Mouse (Mus musculus) CH12.LX (cell line): ENCODE results near the gene Sfswap. TPM values are rescaled to one million over a fixed set of nuclear protein-coding genes. Genes with fewer than 3 reads are reported as not detected.
A peak's percentile ranks its signal among the peaks of the same experiment; 100 is the strongest.

Experiments used
- DNase-seq: peaks from one replicate; pipeline ENCODE4 v3.0.0-alpha.2; 2013; ENCODE audit errors: extremely low read depth
- H3K27ac ChIP-seq: 2 replicates; pipeline ENCODE4 v1.5.1; 2012; ENCODE audit warnings: low read depth, mild to moderate bottlenecking, control low read depth, moderate library complexity; ENCODE audit not compliant: insufficient read depth
- H3K27me3 ChIP-seq: replicated peaks from 2 replicates; pipeline ENCODE3; 2012; ENCODE audit warnings: inconsistent platforms
- H3K36me3 ChIP-seq, 2 experiments: replicated peaks in 1 of 2; 2 replicates each; pipeline versions ENCODE3 to v1.6.1; 2012; ENCODE audit warnings: inconsistent platforms in 1 of 2, low read length in 1 of 2, mild to moderate bottlenecking in 1 of 2, mixed read lengths in 1 of 2, moderate library complexity in 1 of 2; ENCODE audit not compliant: control insufficient read depth in 1 of 2, insufficient read depth in 1 of 2
- H3K4me1 ChIP-seq, 2 experiments: 2 replicates each; pipeline ENCODE4 v1.6.1; 2012; ENCODE audit warnings: inconsistent platforms in 1 of 2, moderate library complexity in 1 of 2; ENCODE audit not compliant: insufficient read depth in 2 of 2, control insufficient read depth in 1 of 2
- H3K4me2 ChIP-seq: 2 replicates; pipeline ENCODE4 v1.6.1; 2012; ENCODE audit warnings: low read depth, mild to moderate bottlenecking, control low read depth; ENCODE audit not compliant: poor library complexity, insufficient read depth, severe bottlenecking
- H3K4me3 ChIP-seq, 3 experiments: fragments of 150-350 bp in 1 of 3; sonication (generic) in 1 of 3; replicated peaks in 1 of 3; 2 replicates each; pipeline versions ENCODE3 to v1.5.1; 2011 to 2012; ENCODE audit warnings: low read depth in 2 of 3, low read length in 2 of 3, mild to moderate bottlenecking in 2 of 3, moderate library complexity in 2 of 3, control low read depth in 1 of 3, improper control_type of control experiment in 1 of 3, inconsistent platforms in 1 of 3, mixed read lengths in 1 of 3; ENCODE audit not compliant: poor library complexity in 1 of 3
- H3K79me2 ChIP-seq: replicated peaks from 2 replicates; pipeline ENCODE4 v1.6.1; 2012; ENCODE audit warnings: mild to moderate bottlenecking, moderate library complexity; ENCODE audit not compliant: control insufficient read depth, poor library complexity, insufficient read depth, severe bottlenecking; ENCODE audit errors: extremely low read depth
- H3K9ac ChIP-seq: 2 replicates; pipeline ENCODE4 v1.6.1; 2012; ENCODE audit warnings: low read depth, mild to moderate bottlenecking, control low read depth, moderate library complexity; ENCODE audit not compliant: insufficient read depth
- H3K9me3 ChIP-seq: replicated peaks from 2 replicates; pipeline ENCODE3; 2012; ENCODE audit warnings: low read length, inconsistent platforms, mixed read lengths
- CHD1 ChIP-seq: IDR thresholded peaks from 2 replicates; pipeline ENCODE4 v1.6.1; 2012; ENCODE audit warnings: low read depth, low read length, improper control_type of control experiment, inconsistent platforms
- CTCF ChIP-seq, 2 experiments: IDR thresholded peaks in 1 of 2; conservative IDR thresholded peaks in 1 of 2; 2 replicates each; pipeline ENCODE4 v1.5.1; 2011 to 2012; ENCODE audit warnings: low read depth in 2 of 2, low read length in 2 of 2, improper control_type of control experiment in 1 of 2, inconsistent platforms in 1 of 2, mild to moderate bottlenecking in 1 of 2, moderate library complexity in 1 of 2
- E2F4 ChIP-seq: IDR thresholded peaks from 2 replicates; pipeline ENCODE4 v1.6.1; 2011; ENCODE audit warnings: low read depth, low read length, improper control_type of control experiment; ENCODE audit not compliant: insufficient replicate concordance
- ETS1 ChIP-seq: conservative IDR thresholded peaks from 2 replicates; pipeline ENCODE4 v1.6.1; 2012; ENCODE audit warnings: low read depth, mild to moderate bottlenecking, inconsistent platforms, low read length, improper control_type of control experiment, moderate library complexity
- GABPA ChIP-seq: IDR thresholded peaks from 2 replicates; pipeline ENCODE4 v1.6.1; 2012; ENCODE audit warnings: low read depth, low read length, improper control_type of control experiment, inconsistent platforms; ENCODE audit not compliant: insufficient replicate concordance
- IRF4 ChIP-seq: IDR thresholded peaks from 2 replicates; pipeline ENCODE4 v1.6.1; 2014; ENCODE audit warnings: low read depth, mild to moderate bottlenecking, inconsistent platforms, low read length, improper control_type of control experiment
- MAFK ChIP-seq: IDR thresholded peaks from 2 replicates; pipeline ENCODE4 v1.6.1; 2011; ENCODE audit warnings: low read length, improper control_type of control experiment; ENCODE audit not compliant: insufficient replicate concordance
- MAX ChIP-seq: IDR thresholded peaks from 2 replicates; pipeline ENCODE4 v1.6.1; 2011; ENCODE audit warnings: low read length, improper control_type of control experiment
- MEF2A ChIP-seq: IDR thresholded peaks from 2 replicates; pipeline ENCODE4 v1.6.1; 2014; ENCODE audit warnings: low read depth, mild to moderate bottlenecking, inconsistent platforms, low read length, improper control_type of control experiment, borderline replicate concordance
- MYC ChIP-seq: IDR thresholded peaks from 2 replicates; pipeline ENCODE4 v1.6.1; 2011; ENCODE audit warnings: low read depth, mild to moderate bottlenecking, improper control_type of control experiment, low read length
- POLR2AphosphoS2 ChIP-seq: IDR thresholded peaks from 2 replicates; pipeline ENCODE4 v1.6.1; 2011; ENCODE audit warnings: low read depth, low read length, improper control_type of control experiment
- RCOR1 ChIP-seq: conservative IDR thresholded peaks from 2 replicates; pipeline ENCODE4 v1.6.1; 2012; ENCODE audit warnings: low read depth, mild to moderate bottlenecking, inconsistent platforms, low read length, improper control_type of control experiment
- SIN3A ChIP-seq: IDR thresholded peaks from 2 replicates; pipeline ENCODE4 v1.6.1; 2012; ENCODE audit warnings: low read length, improper control_type of control experiment, inconsistent platforms
- TBP ChIP-seq: conservative IDR thresholded peaks from 2 replicates; pipeline ENCODE4 v1.6.1; 2011; ENCODE audit warnings: low read depth, low read length, improper control_type of control experiment
- UBTF ChIP-seq: IDR thresholded peaks from 2 replicates; pipeline ENCODE4 v1.6.1; 2012; ENCODE audit warnings: low read depth, mild to moderate bottlenecking, inconsistent platforms, low read length, improper control_type of control experiment, moderate library complexity
- USF2 ChIP-seq: conservative IDR thresholded peaks from 2 replicates; pipeline ENCODE4 v1.6.1; 2011; ENCODE audit warnings: low read depth, low read length, improper control_type of control experiment
- ZNF384 ChIP-seq: IDR thresholded peaks from 2 replicates; pipeline ENCODE4 v1.6.1; 2012; ENCODE audit warnings: low read depth, low read length, improper control_type of control experiment, inconsistent platforms
- dilution Hi-C: fragments of 300-500 bp; cut with MboI; formaldehyde crosslinking; loops from 2 replicates; pipeline ENCODE4 v1.14.3; 2020; ENCODE audit warnings: low sequenced_read_pairs; ENCODE audit not compliant: extremely low pct_unique_long_range_greater_than_20kb, extremely low pct_ligation_motif_present
- in situ Hi-C: fragments of 300-500 bp; cut with MboI; formaldehyde crosslinking; loops from 3 replicates; pipeline ENCODE4 v1.14.3; 2019; ENCODE audit warnings: low sequenced_read_pairs, low pct_ligation_motif_present, low pct_unique_long_range_greater_than_20kb, mixed read lengths
- polyA plus RNA-seq: library from polyadenylated mRNA; unstranded; fragments of >175 nt; gene quantifications from 2 replicates; pipeline ENCODE4 v1.2.1, GENCODE M21; 2012; ENCODE audit warnings: low read depth; ENCODE audit not compliant: insufficient read length
- total RNA-seq, 2 experiments: library from RNA; depleted of rRNA; stranded (reverse); fragments of 300-350 nt in 1 of 2; fragments of >200 nt in 1 of 2; gene quantifications; 2 replicates each; pipeline ENCODE4 v1.2.3; 2012 to 2014

The Sfswap gene
- total and polyA plus RNA-seq, 3 experiments, result 24.9 to 70.4 (median 36.0) TPM

DNA sequence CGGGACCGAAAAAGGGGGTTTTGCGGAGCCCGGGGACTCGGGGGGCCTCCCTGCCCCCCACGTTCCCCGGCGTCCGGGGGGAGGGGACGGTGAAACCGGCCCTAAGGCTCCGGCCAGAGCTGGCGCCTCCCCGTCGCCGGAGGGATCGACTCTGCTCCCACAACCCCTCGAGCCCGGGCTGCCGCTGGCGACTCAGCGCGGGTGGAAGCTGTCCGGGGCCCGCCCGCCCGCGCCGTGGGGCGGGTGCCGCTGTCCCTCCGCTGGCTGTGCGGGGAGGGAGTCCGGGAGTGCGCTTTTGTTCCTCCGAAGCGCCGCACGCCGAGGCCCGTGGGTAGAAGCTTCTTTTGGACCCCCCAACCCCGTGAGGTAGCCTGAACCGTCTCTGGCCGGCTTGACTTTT lies 650 bp downstream of the Sfswap start:
- Histone ChIP-seq H3K27me3 (peaks cover 6% of the 10 kb centered on the region), H3K9ac (peak overlapping the region; percentile 79), H3K4me2 (peak overlapping the region; percentile 68), H3K9me3 (no peaks in the 10 kb centered on the region), H3K36me3 (peaks cover 25 to 41% of the 10 kb centered on the region in 2 experiments), H3K79me2 (peaks cover 32% of the 10 kb centered on the region), H3K4me1 (peaks cover 8 to 23% of the 10 kb centered on the region in 2 experiments), H3K4me3 (peak overlapping the region; percentile 77 to 99 (median 91)), H3K27ac (no peak overlapping the region)
- dilution Hi-C loops (no loop called here), in situ Hi-C loops (no loop called here)
- no peak for DNase-seq
- no peak for TF ChIP-seq MEF2A
- TF ChIP-seq GABPA, result no peak
- TF ChIP-seq USF2, result no peak
- TF ChIP-seq UBTF, result no peak
- no peak for TF ChIP-seq POLR2AphosphoS2
- no peak for TF ChIP-seq CHD1
- TF ChIP-seq ETS1, result no peak
- TF ChIP-seq MYC, result no peak
- TF ChIP-seq MAFK, result no peak
- no peak for TF ChIP-seq TBP
- TF ChIP-seq ZNF384, result no peak
- TF ChIP-seq IRF4, result no peak
- no peak for TF ChIP-seq MAX
- no peak for TF ChIP-seq E2F4
- no peak for TF ChIP-seq RCOR1

DNA sequence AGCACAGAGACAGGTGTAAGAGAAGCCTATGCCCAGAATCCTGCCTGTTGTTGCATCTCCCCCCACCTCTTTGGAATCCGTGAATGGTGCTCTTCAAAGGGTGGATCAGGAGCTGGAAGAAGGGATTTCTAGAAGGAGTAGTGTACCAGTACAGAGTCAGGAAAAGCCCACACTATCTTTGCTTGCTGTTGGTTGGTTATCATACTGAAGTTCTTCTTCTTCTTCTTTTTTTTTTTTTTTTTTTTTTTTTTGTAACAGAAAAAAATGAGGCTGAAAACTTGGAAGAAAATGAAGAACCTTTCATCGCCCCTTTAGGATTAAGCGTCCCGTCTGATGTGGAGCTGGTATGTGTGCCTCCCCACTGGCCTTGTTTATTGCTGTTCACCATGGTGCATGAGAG lies 5.9 kb downstream of the Sfswap start:
- Histone ChIP-seq H3K9me3 (peaks cover 2% of the 10 kb centered on the region), H3K4me1 (peaks cover 8 to 16% of the 10 kb centered on the region in 2 experiments), H3K4me3 (no peak overlapping the region), H3K27ac (no peak overlapping the region), H3K9ac (no peak overlapping the region), H3K27me3 (no peaks in the 10 kb centered on the region), H3K79me2 (peaks cover 25% of the 10 kb centered on the region), H3K4me2 (no peak overlapping the region), H3K36me3 (peaks cover 65 to 90% of the 10 kb centered on the region in 2 experiments)
- dilution Hi-C loops (no loop called here), in situ Hi-C loops (no loop called here)
- no peak for DNase-seq
- TF ChIP-seq CTCF (conservative IDR thresholded peaks at IDR 0.05 in 1 of 2, IDR thresholded peaks at IDR 0.05 in 1 of 2; ENCODE audit: low read depth in 2 of 2, low read length in 2 of 2), result no peak
- no peak for TF ChIP-seq POLR2AphosphoS2
- TF ChIP-seq SIN3A, result no peak
